Comparison of ENCODE assay signal across 27 mouse cellular contexts in the genomic region with DNA sequence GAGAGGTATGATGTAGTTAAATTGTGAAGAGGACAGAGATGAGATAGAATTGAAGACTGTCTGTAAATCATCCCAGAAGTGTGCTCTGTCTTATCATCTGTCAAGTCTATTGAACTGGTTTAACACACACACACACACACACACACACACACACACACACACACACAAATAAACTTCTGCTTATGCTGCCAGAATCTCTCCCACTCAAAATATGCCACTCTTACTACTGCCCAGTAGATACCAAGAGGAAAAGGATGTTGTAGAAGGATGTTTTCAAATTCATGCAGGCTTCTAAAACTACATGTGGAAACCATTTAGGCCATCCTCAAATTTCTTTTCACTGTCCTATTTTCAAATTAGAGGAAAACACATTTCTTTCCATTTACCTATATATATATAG.
DNase-seq lines count a peak whose midpoint lies in the region; ATAC-seq and TF ChIP-seq lines count a peak whose summit lies in the region.
"Had no signal": no experiment of that assay in that cellular context is flagged by ENCODE, and none has a peak within 500 bp of the region (broad histone marks: within the 10 kb centered on the region; RNA-seq: fewer than 3 reads in every experiment).

No protein-coding gene starts in this region.

- intact Hi-C loops in left cerebral cortex, postnatal 14 days (cut with DNase I), result no loop called here

- no peak for DNase-seq in frontal cortex, postnatal 14 days (ENCODE audit: low spot score in 2 of 2)
- peak; percentile 24 to 34 for DNase-seq in layer of hippocampus, adult 2 months (ENCODE audit: low spot score in 2 of 2)
- DNase-seq in layer of hippocampus, adult 9-10 months (ENCODE audit: low spot score), result no peak
- peak; percentile 22 to 46 for DNase-seq in left cerebral cortex, postnatal 14 days (ENCODE audit: low spot score in 2 of 2)
- DNase-seq in left cerebral cortex, adult 11 months (ENCODE audit: low spot score), result no peak
- DNase-seq: adrenal gland, adult 8-10 months; adrenal gland, postnatal 14 days; adrenal gland, postnatal 36 days; B cell, adult 2 months; cerebellum, adult 11 months; cerebellum, adult 18-20 months; cerebellum, adult 8-10 months; cerebellum, adult 9-11 months; cerebellum, postnatal 14 days; cerebellum, postnatal 36 days; embryo, embryonic 11 days had no signal

- ATAC-seq in frontal cortex, adult (ENCODE audit: low TSS enrichment), result peak; percentile 58
- ATAC-seq: activated CD4-positive, CD25-positive, alpha-beta regulatory T cell, adult 4 months; CD4-positive, CD25-positive, alpha-beta regulatory T cell, adult 4 months; forebrain, embryonic 14.5 days; forebrain, embryonic 16.5 days; Patski had no signal

- no peak overlapping the region for H3K4me3 ChIP-seq in layer of hippocampus, adult 2 months
- H3K4me3 ChIP-seq: embryonic facial prominence, embryonic 13.5 days; embryonic facial prominence, embryonic 15.5 days; erythroblast, embryonic 14.5 days; forebrain, embryonic 10.5 days; forebrain, embryonic 12.5 days had no signal

- TF ChIP-seq CTCF in layer of hippocampus, adult 2 months (conservative IDR thresholded peaks at IDR 0.05), result no peak

- peak overlapping the region; percentile 46; the same call in 1 of the 2 replicates for H3K27ac ChIP-seq in layer of hippocampus, adult 2 months
- H3K27ac ChIP-seq: embryonic facial prominence, embryonic 13.5 days; embryonic facial prominence, embryonic 15.5 days; forebrain, embryonic 10.5 days; forebrain, embryonic 12.5 days had no signal

Comparison
In these comparisons a context has a peak if more than half of its experiments do, and no peak if none do; other contexts are left out.
1. DNase-seq: peak in layer of hippocampus, adult 2 months (2 of 2) and left cerebral cortex, postnatal 14 days (2 of 2); none in frontal cortex, postnatal 14 days (0 of 2), layer of hippocampus, adult 9-10 months (single experiment) and left cerebral cortex, adult 11 months (single experiment).